Mouse (Mus musculus): ENCODE measurements at regions not wholly inside any gene's neighbourhood (a gene's known extent, or its start where the extent isn't known, plus 50 kb on each side); places are given as distances from the start of the nearest gene placed in this dataset.

- H3K9ac ChIP-seq (ENCODE audit: low read depth, low read length): no peak overlapping the region
- H3K4me2 ChIP-seq (ENCODE audit: low read depth, low read length): no peak overlapping the region; the same call in 1 of the 2 replicates
- H3K27me3 ChIP-seq (ENCODE audit: control insufficient read depth, insufficient read depth, low read depth, low read length): no peaks in the 10 kb centered on the region
- H3K4me1 ChIP-seq (ENCODE audit: control insufficient read depth, low read depth, low read length): peaks cover 8% of the 10 kb centered on the region; the same call in 1 of the 2 replicates
- ATAC-seq (ENCODE audit: low read depth): peak; percentile 98
- no peak overlapping the region for H3K27ac ChIP-seq (ENCODE audit: low read length)
- no peaks in the 10 kb centered on the region; the same call in 1 of the 2 replicates for H3K9me3 ChIP-seq (replicated peaks; ENCODE audit: control insufficient read depth, low read length)
- no peak overlapping the region for H3K4me3 ChIP-seq (ENCODE audit: low read depth, low read length)
- WGBS (ENCODE audit: insufficient replicate concordance): 30% methylated on average over 4 of the region's 4 CpGs
- no peaks in the 10 kb centered on the region for H3K36me3 ChIP-seq (ENCODE audit: control insufficient read depth, insufficient read depth)
Measured at GRCm38 (mm10) chr13:45130516-45131249, 52.2 kb downstream of the Gm9817 start.

GRCm38 (mm10) chr13:45140616-45141015, 62.1 kb downstream of the Gm9817 start:
- H3K4me1 ChIP-seq (ENCODE audit: control insufficient read depth, low read depth, low read length): peaks cover 8% of the 10 kb centered on the region
- no peak overlapping the region for H3K27ac ChIP-seq (ENCODE audit: low read length)
- H3K9me3 ChIP-seq (replicated peaks; ENCODE audit: control insufficient read depth, low read length): no peaks in the 10 kb centered on the region
- peaks cover 4% of the 10 kb centered on the region; the same call in 1 of the 2 replicates for H3K27me3 ChIP-seq (ENCODE audit: control insufficient read depth, insufficient read depth, low read depth, low read length)
- ATAC-seq (ENCODE audit: low read depth): peak; percentile 89
- no peak overlapping the region for H3K4me2 ChIP-seq (ENCODE audit: low read depth, low read length)
- 17% methylated on average over 2 of the region's 2 CpGs for WGBS (ENCODE audit: insufficient replicate concordance)
- no peaks in the 10 kb centered on the region for H3K36me3 ChIP-seq (ENCODE audit: control insufficient read depth, insufficient read depth)
- no peak overlapping the region for H3K4me3 ChIP-seq (ENCODE audit: low read depth, low read length)
- H3K9ac ChIP-seq (ENCODE audit: low read depth, low read length): no peak overlapping the region

GRCm38 (mm10) chr13:45145129-45145528, 66.6 kb downstream of the Gm9817 start:
- no peak overlapping the region for H3K27ac ChIP-seq (ENCODE audit: low read length)
- H3K27me3 ChIP-seq (ENCODE audit: control insufficient read depth, insufficient read depth, low read depth, low read length): peaks cover 13% of the 10 kb centered on the region
- ATAC-seq (ENCODE audit: low read depth): no peak
- H3K4me1 ChIP-seq (ENCODE audit: control insufficient read depth, low read depth, low read length): peaks cover 8% of the 10 kb centered on the region
- no peaks in the 10 kb centered on the region for H3K36me3 ChIP-seq (ENCODE audit: control insufficient read depth, insufficient read depth)
- no peak overlapping the region for H3K4me2 ChIP-seq (ENCODE audit: low read depth, low read length)
- 32% methylated on average over 6 of the region's 6 CpGs for WGBS (ENCODE audit: insufficient replicate concordance)
- H3K4me3 ChIP-seq (ENCODE audit: low read depth, low read length): no peak overlapping the region
- H3K9ac ChIP-seq (ENCODE audit: low read depth, low read length): no peak overlapping the region
- no peaks in the 10 kb centered on the region for H3K9me3 ChIP-seq (replicated peaks; ENCODE audit: control insufficient read depth, low read length)

- peaks cover 27% of the 10 kb centered on the region for H3K27me3 ChIP-seq (ENCODE audit: control insufficient read depth, insufficient read depth, low read depth, low read length)
- 54% methylated on average over 3 of the region's 3 CpGs for WGBS (ENCODE audit: insufficient replicate concordance)
Measured at GRCm38 (mm10) chr13:45156223-45156622, 77.7 kb downstream of the Gm9817 start.

GRCm38 (mm10) chr13:45156982-45157381, 78.5 kb downstream of the Gm9817 start:
- Histone ChIP-seq H3K9ac (ENCODE audit: low read depth, low read length) (no peak overlapping the region), H3K4me3 (ENCODE audit: low read depth, low read length) (no peak overlapping the region), H3K36me3 (ENCODE audit: control insufficient read depth, insufficient read depth) (no peaks in the 10 kb centered on the region), H3K4me2 (ENCODE audit: low read depth, low read length) (no peak overlapping the region), H3K4me1 (ENCODE audit: control insufficient read depth, low read depth, low read length) (no peaks in the 10 kb centered on the region), H3K27me3 (ENCODE audit: control insufficient read depth, insufficient read depth, low read depth, low read length) (peaks cover 24% of the 10 kb centered on the region), H3K27ac (ENCODE audit: low read length) (no peak overlapping the region), H3K9me3 (replicated peaks; ENCODE audit: control insufficient read depth, low read length) (no peaks in the 10 kb centered on the region)
- WGBS (ENCODE audit: insufficient replicate concordance): 42% methylated on average over 2 of the region's 2 CpGs
- ATAC-seq (ENCODE audit: low read depth): no peak

More at GRCm38 (mm10) chr13:45156223-45156622, 77.7 kb downstream of the Gm9817 start:
- Histone ChIP-seq H3K27ac (ENCODE audit: low read length) (no peak overlapping the region), H3K4me2 (ENCODE audit: low read depth, low read length) (no peak overlapping the region), H3K36me3 (ENCODE audit: control insufficient read depth, insufficient read depth) (no peaks in the 10 kb centered on the region), H3K9ac (ENCODE audit: low read depth, low read length) (no peak overlapping the region), H3K9me3 (replicated peaks; ENCODE audit: control insufficient read depth, low read length) (no peaks in the 10 kb centered on the region), H3K4me3 (ENCODE audit: low read depth, low read length) (no peak overlapping the region), H3K4me1 (ENCODE audit: control insufficient read depth, low read depth, low read length) (no peaks in the 10 kb centered on the region)
- no peak for ATAC-seq (ENCODE audit: low read depth)

- Histone ChIP-seq H3K4me1 (ENCODE audit: control insufficient read depth, low read depth, low read length) (no peaks in the 10 kb centered on the region), H3K27me3 (ENCODE audit: control insufficient read depth, insufficient read depth, low read depth, low read length) (peaks cover 21% of the 10 kb centered on the region), H3K27ac (ENCODE audit: low read length) (no peak overlapping the region), H3K36me3 (ENCODE audit: control insufficient read depth, insufficient read depth) (no peaks in the 10 kb centered on the region), H3K9me3 (replicated peaks; ENCODE audit: control insufficient read depth, low read length) (no peaks in the 10 kb centered on the region), H3K9ac (ENCODE audit: low read depth, low read length) (no peak overlapping the region), H3K4me2 (ENCODE audit: low read depth, low read length) (no peak overlapping the region), H3K4me3 (ENCODE audit: low read depth, low read length) (no peak overlapping the region)
- no peak for ATAC-seq (ENCODE audit: low read depth)
- 65% methylated on average over 5 of the region's 5 CpGs for WGBS (ENCODE audit: insufficient replicate concordance)
Measured at GRCm38 (mm10) chr13:45160281-45160680, 81.8 kb downstream of the Gm9817 start.

- no peak for ATAC-seq (ENCODE audit: low read depth)
- Histone ChIP-seq H3K9me3 (replicated peaks; ENCODE audit: control insufficient read depth, low read length) (no peaks in the 10 kb centered on the region), H3K36me3 (ENCODE audit: control insufficient read depth, insufficient read depth) (no peaks in the 10 kb centered on the region), H3K27me3 (ENCODE audit: control insufficient read depth, insufficient read depth, low read depth, low read length) (peaks cover 13% of the 10 kb centered on the region), H3K4me2 (ENCODE audit: low read depth, low read length) (no peak overlapping the region), H3K4me1 (ENCODE audit: control insufficient read depth, low read depth, low read length) (no peaks in the 10 kb centered on the region), H3K9ac (ENCODE audit: low read depth, low read length) (no peak overlapping the region), H3K27ac (ENCODE audit: low read length) (no peak overlapping the region), H3K4me3 (ENCODE audit: low read depth, low read length) (no peak overlapping the region)
- 54% methylated on average over 6 of the region's 6 CpGs for WGBS (ENCODE audit: insufficient replicate concordance)
Measured at GRCm38 (mm10) chr13:45164001-45164778, 85.7 kb downstream of the Gm9817 start.

- ATAC-seq (ENCODE audit: low read depth): no peak
- 72% methylated on average over 3 of the region's 3 CpGs for WGBS (ENCODE audit: insufficient replicate concordance)
- Histone ChIP-seq H3K4me3 (ENCODE audit: low read depth, low read length) (no peak overlapping the region), H3K9me3 (replicated peaks; ENCODE audit: control insufficient read depth, low read length) (no peaks in the 10 kb centered on the region), H3K4me1 (ENCODE audit: control insufficient read depth, low read depth, low read length) (no peaks in the 10 kb centered on the region), H3K9ac (ENCODE audit: low read depth, low read length) (no peak overlapping the region), H3K27ac (ENCODE audit: low read length) (no peak overlapping the region), H3K4me2 (ENCODE audit: low read depth, low read length) (no peak overlapping the region), H3K27me3 (ENCODE audit: control insufficient read depth, insufficient read depth, low read depth, low read length) (peaks cover 6% of the 10 kb centered on the region; the same call in 1 of the 2 replicates), H3K36me3 (ENCODE audit: control insufficient read depth, insufficient read depth) (no peaks in the 10 kb centered on the region)
Measured at GRCm38 (mm10) chr13:45165159-45165558, 86.7 kb downstream of the Gm9817 start.

- no peak for ATAC-seq (ENCODE audit: low read depth)
- Histone ChIP-seq H3K4me2 (ENCODE audit: low read depth, low read length) (no peak overlapping the region), H3K4me3 (ENCODE audit: low read depth, low read length) (no peak overlapping the region), H3K9me3 (replicated peaks; ENCODE audit: control insufficient read depth, low read length) (no peaks in the 10 kb centered on the region), H3K27me3 (ENCODE audit: control insufficient read depth, insufficient read depth, low read depth, low read length) (peaks cover 8% of the 10 kb centered on the region; the same call in 1 of the 2 replicates), H3K4me1 (ENCODE audit: control insufficient read depth, low read depth, low read length) (no peaks in the 10 kb centered on the region), H3K27ac (ENCODE audit: low read length) (no peak overlapping the region), H3K9ac (ENCODE audit: low read depth, low read length) (no peak overlapping the region), H3K36me3 (ENCODE audit: control insufficient read depth, insufficient read depth) (no peaks in the 10 kb centered on the region)
Measured at GRCm38 (mm10) chr13:45169716-45170115, 91.2 kb downstream of the Gm9817 start.
